Mouse (Mus musculus) MEL (cell line): ENCODE measurements around the gene Pcbp4. TPM values are rescaled to one million over a fixed set of nuclear protein-coding genes. Genes with fewer than 3 reads are reported as not detected.
A peak's percentile ranks its signal among the peaks of the same experiment; 100 is the strongest.

Experiments
- DNase-seq: peaks from one replicate; pipeline ENCODE4 v3.0.0; 2011; ENCODE audit warnings: low read depth, low spot score
- H3K27ac ChIP-seq: 2 replicates; pipeline ENCODE4 v1.5.1; 2012; ENCODE audit warnings: low read depth, mild to moderate bottlenecking, control low read depth, low read length, moderate library complexity; ENCODE audit not compliant: control insufficient read depth
- H3K27me3 ChIP-seq, 2 experiments: fragments of 150-350 bp in 1 of 2; sonication (generic) in 1 of 2; 2 replicates each; pipeline ENCODE4 v1.6.1; 2012; ENCODE audit warnings: low read length in 2 of 2, mild to moderate bottlenecking in 2 of 2, improper control_type of control experiment in 1 of 2, moderate library complexity in 1 of 2; ENCODE audit not compliant: insufficient read depth in 2 of 2, control insufficient read depth in 1 of 2
- H3K36me3 ChIP-seq, 2 experiments: 2 replicates each; pipeline ENCODE4 v1.6.1; 2012 to 2014; ENCODE audit warnings: low read length in 2 of 2, improper control_type of control experiment in 1 of 2, inconsistent platforms in 1 of 2, mild to moderate bottlenecking in 1 of 2; ENCODE audit not compliant: insufficient read depth in 2 of 2, control insufficient read depth in 1 of 2
- H3K4me1 ChIP-seq, 2 experiments: fragments of 150-350 bp in 1 of 2; sonication (generic) in 1 of 2; 2 replicates each; pipeline ENCODE4 v1.6.1; 2012; ENCODE audit warnings: low read length in 2 of 2, improper control_type of control experiment in 1 of 2, mild to moderate bottlenecking in 1 of 2; ENCODE audit not compliant: insufficient read depth in 2 of 2, control insufficient read depth in 1 of 2
- H3K4me3 ChIP-seq, 2 experiments: fragments of 150-350 bp in 1 of 2; sonication (generic) in 1 of 2; 2 replicates each; pipeline ENCODE4 v1.5.1; 2012; ENCODE audit warnings: low read depth in 2 of 2, low read length in 2 of 2, mild to moderate bottlenecking in 2 of 2, moderate library complexity in 2 of 2, control low read depth in 1 of 2, improper control_type of control experiment in 1 of 2; ENCODE audit not compliant: control insufficient read depth in 1 of 2, insufficient read depth in 1 of 2
- H3K79me2 ChIP-seq: 2 replicates; pipeline ENCODE4 v1.6.1; 2012; ENCODE audit warnings: mild to moderate bottlenecking, low read length, moderate library complexity; ENCODE audit not compliant: control insufficient read depth, poor library complexity, insufficient read depth
- H3K9ac ChIP-seq: 2 replicates; pipeline ENCODE4 v1.6.1; 2012; ENCODE audit warnings: low read depth, mild to moderate bottlenecking, control low read depth, low read length, moderate library complexity; ENCODE audit not compliant: control insufficient read depth, poor library complexity, severe bottlenecking
- H3K9me3 ChIP-seq: fragments of 150-350 bp; sonication (generic); replicated peaks from 2 replicates; pipeline ENCODE4 v1.6.1; 2012; ENCODE audit warnings: mild to moderate bottlenecking, low read length, improper control_type of control experiment, moderate library complexity; ENCODE audit not compliant: insufficient read depth
- BHLHE40 ChIP-seq: IDR thresholded peaks from 2 replicates; pipeline ENCODE4 v1.6.1; 2012; ENCODE audit warnings: low read depth, mild to moderate bottlenecking, inconsistent platforms, low read length, improper control_type of control experiment, borderline replicate concordance
- CHD2 ChIP-seq: IDR thresholded peaks from 2 replicates; pipeline ENCODE4 v1.6.1; 2011; ENCODE audit warnings: low read length, improper control_type of control experiment
- CTCF ChIP-seq, 3 experiments: IDR thresholded peaks in 2 of 3; conservative IDR thresholded peaks in 1 of 3; 2 replicates each; pipeline ENCODE4 v1.5.1; 2011 to 2012; ENCODE audit warnings: low read length in 3 of 3, low read depth in 2 of 3, mild to moderate bottlenecking in 2 of 3, improper control_type of control experiment in 1 of 3, inconsistent platforms in 1 of 3, mixed read lengths in 1 of 3, moderate library complexity in 1 of 3; ENCODE audit not compliant: control insufficient read depth in 1 of 3, insufficient read depth in 1 of 3, poor library complexity in 1 of 3, severe bottlenecking in 1 of 3
- ETS1 ChIP-seq: IDR thresholded peaks from 2 replicates; pipeline ENCODE4 v1.6.1; 2012; ENCODE audit warnings: low read depth, mild to moderate bottlenecking, inconsistent platforms, low read length, improper control_type of control experiment, moderate library complexity
- HCFC1 ChIP-seq: IDR thresholded peaks from 2 replicates; pipeline ENCODE4 v1.6.1; 2012; ENCODE audit warnings: low read depth, mild to moderate bottlenecking, inconsistent platforms, low read length, improper control_type of control experiment, moderate library complexity
- KAT2A ChIP-seq: conservative IDR thresholded peaks from 2 replicates; pipeline ENCODE4 v1.6.1; 2012; ENCODE audit warnings: low read depth, low read length, improper control_type of control experiment, inconsistent platforms
- MAFK ChIP-seq: IDR thresholded peaks from 2 replicates; pipeline ENCODE4 v1.6.1; 2011; ENCODE audit warnings: low read depth, mild to moderate bottlenecking, low read length, improper control_type of control experiment, borderline replicate concordance
- MAX ChIP-seq: IDR thresholded peaks from 2 replicates; pipeline ENCODE4 v1.6.1; 2011; ENCODE audit warnings: low read length, improper control_type of control experiment
- MAZ ChIP-seq: IDR thresholded peaks from 2 replicates; pipeline ENCODE4 v1.6.1; 2012; ENCODE audit warnings: low read depth, mild to moderate bottlenecking, inconsistent platforms, low read length, improper control_type of control experiment
- MXI1 ChIP-seq: IDR thresholded peaks from 2 replicates; pipeline ENCODE4 v1.6.1; 2011; ENCODE audit warnings: mild to moderate bottlenecking, low read depth, low read length, improper control_type of control experiment
- MYB ChIP-seq: IDR thresholded peaks from 2 replicates; pipeline ENCODE4 v1.6.1; 2011; ENCODE audit warnings: mild to moderate bottlenecking, low read depth, low read length, improper control_type of control experiment
- MYC ChIP-seq: IDR thresholded peaks from 2 replicates; pipeline ENCODE4 v1.6.1; 2011; ENCODE audit warnings: low read depth, mild to moderate bottlenecking, low read length, improper control_type of control experiment, moderate library complexity
- NELFE ChIP-seq: IDR thresholded peaks from 2 replicates; pipeline ENCODE4 v1.6.1; 2011; ENCODE audit warnings: low read depth, low read length, improper control_type of control experiment
- NRF1 ChIP-seq: IDR thresholded peaks from 2 replicates; pipeline ENCODE4 v1.6.1; 2014; ENCODE audit warnings: low read depth, mild to moderate bottlenecking, inconsistent platforms, low read length, improper control_type of control experiment, moderate library complexity; ENCODE audit not compliant: poor library complexity, insufficient read depth, severe bottlenecking
- POLR2A ChIP-seq, 2 experiments: IDR thresholded peaks; 2 replicates each; pipeline ENCODE4 v1.6.1; 2011 to 2012; ENCODE audit warnings: low read length in 2 of 2, mild to moderate bottlenecking in 2 of 2, control low read depth in 1 of 2, improper control_type of control experiment in 1 of 2, low read depth in 1 of 2, moderate library complexity in 1 of 2; ENCODE audit not compliant: control insufficient read depth in 1 of 2, insufficient read depth in 1 of 2, poor library complexity in 1 of 2
- RCOR1 ChIP-seq: IDR thresholded peaks from 2 replicates; pipeline ENCODE4 v1.6.1; 2012; ENCODE audit warnings: low read depth, mild to moderate bottlenecking, inconsistent platforms, low read length, improper control_type of control experiment
- SIN3A ChIP-seq: IDR thresholded peaks from 2 replicates; pipeline ENCODE4 v1.6.1; 2012; ENCODE audit warnings: low read length, improper control_type of control experiment, inconsistent platforms
- TAL1 ChIP-seq: IDR thresholded peaks from 2 replicates; pipeline ENCODE4 v1.6.1; 2012; ENCODE audit warnings: mild to moderate bottlenecking, inconsistent platforms, low read length, moderate library complexity, mixed read lengths
- TBP ChIP-seq: IDR thresholded peaks from 2 replicates; pipeline ENCODE4 v1.8.0; 2011; ENCODE audit warnings: low read depth, low read length, improper control_type of control experiment
- TCF12 ChIP-seq: IDR thresholded peaks from 2 replicates; pipeline ENCODE4 v1.6.1; 2014; ENCODE audit warnings: low read depth, mild to moderate bottlenecking, inconsistent platforms, low read length, improper control_type of control experiment, moderate library complexity
- UBTF ChIP-seq: IDR thresholded peaks from 2 replicates; pipeline ENCODE4 v1.6.1; 2012; ENCODE audit warnings: low read depth, mild to moderate bottlenecking, inconsistent platforms, low read length, improper control_type of control experiment, moderate library complexity, borderline replicate concordance; ENCODE audit not compliant: insufficient read depth
- USF1 ChIP-seq: IDR thresholded peaks from 2 replicates; pipeline ENCODE4 v1.6.1; 2014; ENCODE audit warnings: low read depth, mild to moderate bottlenecking, inconsistent platforms, low read length, improper control_type of control experiment, moderate library complexity
- USF2 ChIP-seq, 2 experiments: IDR thresholded peaks; 2 replicates each; pipeline ENCODE4 v1.6.1; 2011 to 2012; ENCODE audit warnings: improper control_type of control experiment in 2 of 2, low read length in 2 of 2, borderline replicate concordance in 1 of 2, inconsistent platforms in 1 of 2, low read depth in 1 of 2, mild to moderate bottlenecking in 1 of 2; ENCODE audit not compliant: insufficient read depth in 1 of 2
- ZKSCAN1 ChIP-seq: IDR thresholded peaks from 2 replicates; pipeline ENCODE4 v1.6.1; 2012; ENCODE audit warnings: low read depth, mild to moderate bottlenecking, inconsistent platforms, low read length, improper control_type of control experiment, moderate library complexity
- ZMIZ1 ChIP-seq: IDR thresholded peaks from 2 replicates; pipeline ENCODE4 v1.6.1; 2012; ENCODE audit warnings: low read depth, mild to moderate bottlenecking, inconsistent platforms, low read length, improper control_type of control experiment, moderate library complexity
- ZNF384 ChIP-seq: IDR thresholded peaks from 2 replicates; pipeline ENCODE4 v1.6.1; 2012; ENCODE audit warnings: low read depth, mild to moderate bottlenecking, inconsistent platforms, low read length, improper control_type of control experiment
- polyA plus RNA-seq, 2 experiments: library from polyadenylated mRNA; stranded (reverse) in 1 of 2; unstranded in 1 of 2; fragments of >175 nt in 1 of 2; fragments of >200 nt in 1 of 2; gene quantifications; 2 replicates each; pipeline versions ENCODE4 v1.2.1 to v1.2.4; 2012; ENCODE audit warnings: low replicate concordance in 2 of 2, low read depth in 1 of 2; ENCODE audit not compliant: insufficient read length in 2 of 2, insufficient read depth in 1 of 2, missing spikeins in 1 of 2
- total RNA-seq: library from RNA; depleted of rRNA; stranded (reverse); fragments of 300-350 nt; gene quantifications from 2 replicates; pipeline ENCODE4 v1.2.3, GENCODE M21; 2012

Pcbp4 gene
- total and polyA plus RNA-seq, 3 experiments = 7.7 to 36.6 TPM; not detected in 1

DNA sequence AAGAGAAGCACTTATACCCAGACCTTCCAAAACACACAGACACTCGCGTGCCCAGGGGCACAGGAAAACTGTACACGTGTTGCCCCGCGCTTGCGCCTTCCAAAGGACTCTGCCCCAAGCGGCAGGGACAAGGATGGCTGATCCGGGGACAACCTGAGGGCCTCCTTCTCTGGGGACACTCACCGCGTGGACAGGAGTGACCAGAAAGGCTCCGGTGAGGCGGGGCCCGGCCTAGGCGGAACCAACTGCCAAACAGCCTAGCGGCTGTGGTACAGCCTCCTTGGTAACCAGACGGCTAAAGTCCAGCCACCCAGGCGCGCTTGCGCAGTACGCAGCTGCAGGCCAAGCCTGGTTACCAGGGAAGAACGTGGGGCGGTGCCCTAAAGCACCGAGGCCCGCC is 5.7 kb upstream of the Pcbp4 start, which contains the start of the genes Abhd14b and Abhd14a (continued):
- TF ChIP-seq MYB (no peak), NELFE (peak; percentile 68), ZNF384 (no peak), CHD2 (no peak), CTCF (IDR thresholded peaks at IDR 0.05 in 2 of 3, conservative IDR thresholded peaks at IDR 0.05 in 1 of 3; ENCODE audit: control insufficient read depth in 1 of 3, insufficient read depth in 1 of 3, low read depth in 2 of 3, low read length in 3 of 3, poor library complexity in 1 of 3, severe bottlenecking in 1 of 3) (peak; percentile 29 to 59 (median 30); a peak in 5 of 6 replicates), MXI1 (peak; percentile 97), USF2 (IDR thresholded peaks at IDR 0.05; ENCODE audit: borderline replicate concordance in 1 of 2, insufficient read depth in 1 of 2, low read depth in 1 of 2, low read length in 2 of 2) (no peak), ETS1 (no peak), POLR2A (IDR thresholded peaks at IDR 0.05; ENCODE audit: control insufficient read depth in 1 of 2, insufficient read depth in 1 of 2, low read depth in 1 of 2, low read length in 2 of 2, poor library complexity in 1 of 2) (peak; percentile 75 to 78; a peak in 2 of 4 replicates), USF1 (peak; percentile 77)
- TF ChIP-seq, all 39 proteins: peak for 13

DNA sequence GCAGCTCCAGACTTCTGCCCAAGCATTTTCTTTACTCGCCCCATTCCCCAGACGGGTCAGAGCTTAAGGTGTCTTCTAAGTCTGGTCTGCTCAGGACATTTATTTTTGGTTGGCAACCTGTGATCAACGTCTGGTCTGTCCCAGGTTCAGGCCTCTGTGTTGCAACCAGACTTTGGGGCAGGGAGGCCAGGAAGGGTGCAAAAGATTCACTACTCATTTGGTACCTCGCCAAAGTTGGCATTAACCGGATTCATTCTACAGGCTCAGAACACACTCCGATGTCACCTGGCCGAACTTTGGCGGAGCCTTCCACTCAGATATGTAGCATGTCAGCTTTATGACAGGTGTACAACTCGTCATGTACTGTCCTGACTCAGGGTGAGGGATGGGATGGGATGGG is 5.1 kb upstream of the Pcbp4 start:
- peak overlapping the region; percentile 70 to 96 for H3K4me3 ChIP-seq
- H3K9ac ChIP-seq = 0 out of 2 replicates have a peak overlapping the region, but pooled peaks have one; percentile 21
- no peak overlapping the region for H3K27ac ChIP-seq
- H3K9me3 ChIP-seq = no peaks in the 10 kb centered on the region
- peaks cover 3% of the 10 kb centered on the region; the same call in 1 of the 2 replicates for H3K79me2 ChIP-seq
- no peak for DNase-seq
- H3K36me3 ChIP-seq = peaks cover 0 to 4% of the 10 kb centered on the region in 2 experiments; a peak in 2 of 4 replicates
- no peaks in the 10 kb centered on the region for H3K27me3 ChIP-seq
- TF ChIP-seq UBTF = no peak
- H3K4me1 ChIP-seq = peaks cover 0 to 9% of the 10 kb centered on the region in 2 experiments; a peak in 2 of 4 replicates

GRCm38 (mm10) chr9:106448498-106449031 is 4.5 kb upstream of the Pcbp4 start:
- Histone ChIP-seq H3K4me3 (peak overlapping the region; percentile 70 to 96), H3K9me3 (no peaks in the 10 kb centered on the region), H3K27ac (no peak overlapping the region), H3K36me3 (peaks cover 0 to 4% of the 10 kb centered on the region in 2 experiments; a peak in 2 of 4 replicates), H3K9ac (peak overlapping the region; percentile 78), H3K79me2 (peaks cover 3% of the 10 kb centered on the region; the same call in 1 of the 2 replicates), H3K27me3 (no peaks in the 10 kb centered on the region), H3K4me1 (peaks cover 0 to 11% of the 10 kb centered on the region in 2 experiments; a peak in 2 of 4 replicates)
- DNase-seq = peak; percentile 88
- no peak for TF ChIP-seq USF1
- TF ChIP-seq HCFC1 = no peak
- TF ChIP-seq ZKSCAN1 = 0 out of 2 replicates have a peak, but pooled peaks have one; percentile 14
- peak; percentile 51; the same call in 1 of the 2 replicates for TF ChIP-seq MYC
- TF ChIP-seq USF2 (IDR thresholded peaks at IDR 0.05; ENCODE audit: borderline replicate concordance in 1 of 2, insufficient read depth in 1 of 2, low read depth in 1 of 2, low read length in 2 of 2) = no peak
- TF ChIP-seq ZMIZ1 = no peak
- peak; percentile 79 for TF ChIP-seq SIN3A
- peak; percentile 76 for TF ChIP-seq MXI1
- TF ChIP-seq MAZ = peak; percentile 65; the same call in 1 of the 2 replicates
- TF ChIP-seq TBP = peak; percentile 40; the same call in 1 of the 2 replicates
- TF ChIP-seq NRF1 = no peak
- TF ChIP-seq MAX = peak; percentile 63
- no peak for TF ChIP-seq TAL1
- TF ChIP-seq BHLHE40 = no peak
- TF ChIP-seq MAFK = no peak
- peak in 1 of 2 experiments; percentile 56; a peak in 1 of 4 replicates for TF ChIP-seq POLR2A (IDR thresholded peaks at IDR 0.05; ENCODE audit: control insufficient read depth in 1 of 2, insufficient read depth in 1 of 2, low read depth in 1 of 2, low read length in 2 of 2, poor library complexity in 1 of 2)
- TF ChIP-seq KAT2A = no peak
- peak; percentile 62 to 74 (median 69) for TF ChIP-seq CTCF (IDR thresholded peaks at IDR 0.05 in 2 of 3, conservative IDR thresholded peaks at IDR 0.05 in 1 of 3; ENCODE audit: control insufficient read depth in 1 of 3, insufficient read depth in 1 of 3, low read depth in 2 of 3, low read length in 3 of 3, poor library complexity in 1 of 3, severe bottlenecking in 1 of 3)
- TF ChIP-seq TCF12 = no peak
- no peak for TF ChIP-seq RCOR1
- no peak for TF ChIP-seq CHD2
